Mouse (Mus musculus): ENCODE measurements around the gene Idua. TPM values are rescaled to one million over a fixed set of nuclear protein-coding genes. Genes with fewer than 3 reads are reported as not detected.

Gene Idua
- total RNA-seq, 2 experiments from 2014 or later = 9.9 to 14.0 TPM

DNA sequence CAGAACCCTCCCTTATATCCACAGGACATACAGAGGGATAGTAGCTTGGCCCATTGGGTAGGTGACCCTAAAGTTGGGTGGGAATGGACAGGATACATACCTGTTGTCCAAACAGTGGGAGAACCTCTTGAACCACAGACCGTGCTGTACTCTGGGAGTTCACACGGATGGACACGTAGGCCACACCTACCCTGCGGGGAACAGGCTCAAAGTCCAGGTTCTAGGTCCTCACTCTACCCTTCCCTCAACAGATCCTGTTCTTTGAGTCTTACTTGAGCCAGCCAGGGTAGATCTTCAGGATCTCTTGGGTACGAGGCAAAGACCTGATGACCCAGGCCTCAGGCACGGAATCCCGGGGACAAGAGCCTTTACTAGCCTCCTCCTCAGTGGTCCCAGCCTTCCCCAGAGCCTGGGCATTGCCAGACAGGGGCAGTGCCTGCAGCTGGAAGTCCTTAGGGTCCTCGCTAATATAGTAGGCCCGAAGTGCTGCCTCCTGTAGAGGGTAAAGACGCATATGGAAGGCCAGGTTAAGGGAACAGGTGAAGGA, 5.6 kb upstream of the Idua start:
- no peak for ATAC-seq (ENCODE audit: poor library complexity, severe bottlenecking)

- no peak for ATAC-seq (ENCODE audit: poor library complexity, severe bottlenecking)
These were observed 4.8 kb upstream of the Idua start for GRCm38 (mm10) chr5:108655381-108655780.

DNA sequence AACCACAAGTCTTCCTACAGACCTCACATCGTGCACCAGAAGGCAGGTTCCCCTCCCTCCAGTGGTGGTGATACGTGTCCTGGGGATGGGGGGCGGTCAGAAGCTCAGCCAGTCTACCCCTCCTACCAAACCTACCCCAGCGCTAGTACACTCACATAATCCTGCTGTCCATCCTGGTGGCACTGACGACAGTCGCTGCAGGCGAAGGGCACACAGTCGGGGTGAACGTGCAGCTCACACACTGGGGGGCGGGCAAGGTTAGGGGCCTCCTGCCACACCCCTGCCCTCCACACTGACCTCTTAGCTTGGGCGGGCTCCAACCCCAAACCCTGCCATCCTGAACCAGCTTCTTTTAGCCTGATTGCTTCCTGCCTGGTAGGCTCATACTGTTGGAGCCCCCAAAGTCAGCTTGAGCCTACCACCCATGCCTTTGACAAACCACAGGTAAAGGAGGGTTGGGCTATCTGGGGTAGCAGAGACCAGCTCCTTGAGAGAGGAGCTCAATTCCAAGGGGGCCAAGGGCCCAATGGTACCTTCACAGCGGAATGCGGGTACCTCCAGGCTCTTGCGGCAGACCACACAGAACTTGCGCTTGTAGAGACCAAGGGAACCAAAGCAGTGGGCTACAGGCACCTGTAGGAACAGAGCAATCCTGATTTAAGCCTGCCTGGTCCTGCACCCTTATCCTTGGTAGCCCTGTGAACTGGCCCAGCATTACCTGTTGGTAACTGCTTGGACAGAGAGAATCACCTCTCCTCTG, 4.1 kb upstream of the Idua start:
- no peak for ATAC-seq (ENCODE audit: poor library complexity, severe bottlenecking)

DNA sequence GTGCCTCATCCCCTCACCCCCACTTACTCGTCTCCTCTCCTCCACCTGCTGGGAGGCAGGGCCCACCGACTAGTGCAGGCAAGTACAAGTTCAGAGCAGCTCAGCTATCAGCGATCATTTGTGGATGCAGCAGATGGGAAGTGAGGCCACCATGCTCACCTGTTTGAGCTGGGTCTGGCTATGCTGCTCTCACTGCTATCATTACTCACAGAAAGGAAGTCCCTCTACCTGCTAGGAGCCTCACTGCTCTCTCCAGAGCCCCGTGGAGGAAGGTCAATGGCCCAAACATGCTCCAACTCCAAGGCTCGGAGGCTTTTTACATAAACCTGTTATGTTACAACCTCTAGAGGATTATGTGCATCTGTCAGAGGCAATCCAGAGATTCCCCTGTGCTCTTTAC, 2.7 kb upstream of the Idua start:
- ATAC-seq (ENCODE audit: poor library complexity, severe bottlenecking) = no peak

- no peak for ATAC-seq (ENCODE audit: poor library complexity, severe bottlenecking)
These were observed 1.5 kb upstream of the Idua start for GRCm38 (mm10) chr5:108658611-108659010.

DNA sequence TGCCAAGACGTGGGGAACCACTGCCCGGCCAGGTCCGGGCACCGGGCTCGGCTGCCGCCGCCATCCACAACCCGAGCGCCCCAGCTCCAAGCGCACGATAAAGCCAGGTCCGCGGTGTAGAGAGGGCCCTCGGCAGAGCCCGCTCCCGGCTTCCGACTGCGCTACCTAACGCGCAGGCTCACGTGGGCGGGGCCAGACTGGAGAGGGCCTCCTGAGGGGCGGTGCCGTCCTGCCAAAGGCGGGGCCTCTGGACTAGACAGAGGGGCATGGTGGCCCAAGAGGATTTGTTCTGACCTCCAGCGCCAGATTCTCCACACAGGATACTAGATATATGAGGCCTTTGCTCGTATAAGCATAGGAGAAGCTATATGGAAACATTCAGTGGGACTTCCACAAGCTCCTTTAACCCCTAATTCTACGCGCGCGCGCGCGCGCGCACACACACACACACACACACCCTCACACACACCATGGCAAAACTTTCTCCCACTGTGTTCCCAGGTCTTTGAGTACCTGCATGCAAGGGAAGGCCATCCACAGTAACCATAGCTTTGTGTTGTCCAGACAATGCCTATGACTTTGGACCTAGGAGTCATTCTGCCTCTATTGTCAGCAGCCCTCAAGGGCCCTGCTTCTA, 619 bp downstream of the Idua start:
- ATAC-seq (ENCODE audit: poor library complexity, severe bottlenecking) = peak; percentile 97

DNA sequence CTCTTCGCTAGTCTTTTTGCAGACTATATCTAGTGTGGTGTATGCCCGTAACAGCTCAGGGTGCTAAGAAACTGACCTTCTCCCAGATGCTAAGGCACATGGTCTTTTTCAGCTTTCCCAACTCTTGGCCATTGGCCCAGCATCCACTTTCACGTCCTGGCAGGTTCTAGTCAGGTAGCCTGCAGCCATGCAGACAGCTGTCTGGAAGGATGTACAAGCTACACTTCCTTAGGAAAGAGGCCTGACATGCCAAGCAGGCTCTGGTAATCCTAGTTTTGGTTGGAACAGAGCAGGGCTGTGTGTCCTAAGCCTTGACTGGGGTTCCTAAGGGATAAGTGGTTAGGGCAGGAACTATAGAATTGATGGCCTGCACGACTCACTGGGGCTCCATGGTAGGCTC, 2.6 kb downstream of the Idua start:
- no peak for ATAC-seq (ENCODE audit: poor library complexity, severe bottlenecking)

DNA sequence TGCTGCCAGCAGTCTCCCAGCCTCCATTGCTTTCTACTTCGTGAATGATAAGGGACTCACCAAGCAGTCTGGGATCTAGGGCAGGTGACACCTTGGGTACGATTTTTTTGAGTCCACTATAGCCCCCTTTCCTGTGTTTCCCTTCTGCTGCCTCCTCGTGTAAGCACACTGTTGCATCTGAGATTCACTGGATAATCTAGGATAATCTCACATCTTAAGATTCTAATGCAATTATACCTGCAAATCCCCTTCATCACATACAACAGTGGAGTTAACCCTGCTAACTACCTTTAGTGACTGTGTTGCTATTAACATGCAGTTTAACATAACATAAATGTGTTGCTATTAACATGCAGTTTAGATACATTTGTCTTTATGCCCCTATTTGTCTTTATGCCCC, 4.9 kb downstream of the Idua start:
- ATAC-seq (ENCODE audit: poor library complexity, severe bottlenecking) = no peak

DNA sequence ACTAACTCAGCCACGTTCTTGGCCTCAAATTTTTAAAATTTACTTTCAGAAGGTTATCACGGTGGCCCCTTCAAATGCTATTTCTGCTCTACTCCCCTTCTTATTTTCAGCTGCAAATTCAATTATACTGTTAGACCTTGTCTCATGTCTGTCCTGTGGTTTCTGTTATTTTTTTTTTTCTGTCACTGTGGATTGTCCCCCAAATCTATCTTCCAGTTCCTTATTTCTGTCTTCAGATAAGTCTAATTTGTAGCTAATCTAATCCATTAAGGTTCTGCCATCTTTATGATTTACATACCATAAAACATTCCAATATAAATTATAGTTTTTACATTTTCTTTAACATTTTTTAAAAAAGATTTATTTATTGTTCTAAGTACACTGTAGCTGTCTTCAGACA, 7.2 kb downstream of the Idua start:
- no peak for ATAC-seq (ENCODE audit: poor library complexity, severe bottlenecking)

DNA sequence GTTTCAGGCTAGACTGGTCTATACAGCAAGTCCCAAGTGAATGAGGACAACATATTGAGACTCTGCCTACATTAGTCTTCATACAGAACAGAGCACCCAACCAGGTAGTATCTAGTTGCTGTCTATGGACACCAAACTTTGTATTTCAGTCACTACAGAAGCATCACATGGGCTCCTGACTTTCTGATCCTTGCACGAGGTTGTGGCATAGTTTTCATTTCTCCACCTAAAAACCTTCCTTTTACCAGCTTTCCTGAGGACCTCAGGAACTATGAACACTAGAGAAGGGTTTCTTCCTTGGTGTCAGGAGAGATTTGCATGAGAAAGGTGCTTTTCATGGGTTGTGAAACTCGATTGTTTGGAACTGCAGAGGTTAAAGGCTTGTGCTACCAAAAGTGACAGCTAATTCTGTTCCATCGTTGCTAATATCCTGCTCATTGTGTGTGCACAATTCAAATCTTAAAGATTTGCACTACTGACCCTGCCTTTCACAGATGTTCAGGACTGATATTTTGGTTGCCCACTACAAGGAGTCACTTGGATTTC, 8.3 kb downstream of the Idua start:
- ATAC-seq (ENCODE audit: poor library complexity, severe bottlenecking) = 0 out of 2 replicates have a peak, but pooled peaks have one; percentile 1

- ATAC-seq (ENCODE audit: poor library complexity, severe bottlenecking) = peak; percentile 87
These were observed 9.1 kb downstream of the Idua start, which contains the start of gene Dgkq for GRCm38 (mm10) chr5:108668977-108669936. Dgkq (minus strand) TSS chr5:108669672.

GRCm38 (mm10) chr5:108669986-108670385, 9.9 kb downstream of the Idua start:
- no peak for ATAC-seq (ENCODE audit: poor library complexity, severe bottlenecking)

DNA sequence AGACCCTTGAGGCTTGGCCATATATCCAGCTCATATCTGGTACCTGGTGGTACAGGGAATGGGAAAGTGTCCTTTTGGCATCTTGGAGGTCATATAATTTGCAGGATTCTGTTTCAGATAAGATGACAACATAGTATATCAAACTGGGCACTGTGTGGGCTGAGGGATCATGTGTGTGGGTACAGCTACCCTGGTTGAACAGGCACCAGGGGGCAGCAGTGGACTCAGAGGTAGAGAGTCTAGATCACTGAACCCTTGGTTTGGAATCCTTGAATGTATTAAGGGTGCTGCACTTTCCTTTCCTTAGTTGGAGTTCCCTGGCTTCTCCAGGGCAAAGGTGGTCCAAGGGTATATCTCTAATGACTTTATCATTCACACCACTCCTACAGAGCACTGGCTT, 10.7 kb downstream of the Idua start:
- ATAC-seq (ENCODE audit: poor library complexity, severe bottlenecking) = peak; percentile 33; the same call in 1 of the 2 replicates

DNA sequence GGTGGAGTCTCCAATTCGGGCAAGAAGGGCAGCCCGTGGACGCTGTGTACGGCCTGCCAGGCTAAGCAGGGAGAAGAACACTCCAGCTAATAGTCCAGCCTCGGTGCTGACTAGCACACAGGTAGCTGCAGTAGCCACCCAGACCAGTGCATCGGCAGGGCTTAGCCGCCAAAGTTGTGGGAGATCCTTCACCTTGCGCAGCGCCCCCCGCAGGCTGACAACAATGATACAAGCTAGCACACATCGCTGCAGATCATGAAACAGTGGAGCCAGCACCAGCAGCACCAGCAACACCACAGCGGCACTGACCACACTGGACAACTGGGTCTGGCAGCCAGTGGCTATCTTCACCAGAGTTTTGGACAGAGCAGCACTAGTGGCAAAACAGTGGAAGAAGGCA, 11.6 kb downstream of the Idua start:
- ATAC-seq (ENCODE audit: poor library complexity, severe bottlenecking) = no peak

- ATAC-seq (ENCODE audit: poor library complexity, severe bottlenecking) = no peak
These were observed 14.5 kb downstream of the Idua start for GRCm38 (mm10) chr5:108674624-108675023.

- ATAC-seq (ENCODE audit: poor library complexity, severe bottlenecking) = no peak
These were observed 15.2 kb downstream of the Idua start, which contains the start of gene Slc26a1 for GRCm38 (mm10) chr5:108675251-108675816. Slc26a1 (minus strand) TSS chr5:108675569.

GRCm38 (mm10) chr5:108676772-108677498, 16.8 kb downstream of the Idua start:
- no peak for ATAC-seq (ENCODE audit: poor library complexity, severe bottlenecking)

DNA sequence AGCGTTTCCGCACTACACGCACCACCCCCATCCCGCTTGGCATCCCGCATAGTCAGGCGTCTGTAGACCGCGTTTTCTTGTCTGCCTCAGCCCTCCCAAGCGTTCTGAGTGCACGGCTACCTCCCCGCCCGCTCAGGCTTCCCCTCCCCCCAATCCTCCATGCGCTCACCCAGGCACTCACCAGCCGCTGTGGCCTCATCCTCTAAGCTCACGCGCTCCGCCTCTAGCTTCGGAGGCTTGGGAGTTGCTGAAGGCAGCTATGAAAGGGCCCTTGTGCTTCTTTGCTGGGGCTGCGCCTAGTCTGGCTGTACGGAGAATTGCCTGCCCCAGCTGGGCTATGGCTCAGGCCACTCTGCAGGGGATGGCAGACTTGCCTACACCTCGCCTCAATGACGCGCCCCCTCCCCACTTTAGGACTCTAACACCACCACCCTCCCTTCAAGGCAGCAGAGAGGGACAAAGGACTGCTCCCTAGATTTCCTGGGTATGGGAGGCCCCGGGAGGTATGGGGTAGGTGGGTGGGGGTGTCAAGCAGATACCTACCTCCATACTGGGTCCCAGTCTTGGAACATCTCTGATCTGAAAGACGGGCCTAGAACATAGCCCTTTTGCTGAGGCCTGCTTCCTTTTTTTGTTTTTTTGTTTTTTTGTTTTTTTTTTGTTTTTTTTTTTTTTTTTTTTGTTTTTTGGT, 17.6 kb downstream of the Idua start:
- ATAC-seq (ENCODE audit: poor library complexity, severe bottlenecking) = no peak

DNA sequence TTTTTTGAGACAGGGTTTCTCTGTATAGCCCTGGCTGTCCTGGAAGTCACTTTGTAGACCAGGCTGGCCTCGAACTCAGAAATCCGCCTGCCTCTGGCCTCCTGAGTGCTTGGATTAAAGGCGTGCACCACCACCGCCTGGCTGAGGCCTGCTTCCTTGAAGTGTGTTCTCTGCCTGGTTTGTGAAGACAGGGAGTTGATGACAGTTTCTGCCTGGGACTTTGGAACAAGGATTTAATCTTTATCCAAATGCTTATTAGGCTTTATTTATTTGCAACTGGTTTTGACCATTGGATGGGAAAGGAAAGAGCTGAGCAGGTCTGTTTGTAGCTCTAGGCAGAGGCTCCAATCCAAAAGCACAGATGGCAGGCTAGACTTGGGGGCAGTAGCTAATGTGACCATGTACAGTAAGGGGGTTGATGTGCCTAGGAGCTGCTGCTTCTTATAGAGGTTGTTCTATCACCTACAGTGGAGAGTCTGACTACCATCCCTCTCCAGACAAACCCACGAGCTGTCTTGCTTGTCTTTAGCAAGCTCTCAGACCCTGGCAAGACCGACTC, 18.2 kb downstream of the Idua start:
- no peak for ATAC-seq (ENCODE audit: poor library complexity, severe bottlenecking)

All from megakaryocyte, adult 5-6 weeks (primary cell).